ENCODE assay signal across 22 mouse cellular contexts in the genomic region with DNA sequence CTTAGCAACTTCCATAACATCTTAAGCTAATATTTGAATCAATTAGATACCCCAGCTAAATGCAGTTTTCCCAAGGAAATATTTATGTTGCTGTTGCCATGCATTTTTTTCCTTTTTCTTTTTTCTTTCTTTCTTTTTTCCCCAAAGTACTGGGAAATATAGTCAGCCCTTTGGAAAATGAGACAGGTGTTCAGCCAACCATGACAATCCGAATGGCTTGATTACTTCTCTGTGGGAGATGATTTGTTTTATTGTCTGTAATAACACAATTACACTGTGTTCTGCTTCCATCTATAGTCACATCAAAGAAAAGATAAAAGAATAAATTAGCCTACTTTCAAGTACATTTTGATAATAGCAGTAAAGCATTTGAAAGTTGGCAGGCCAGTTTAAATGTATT.
"Had no signal": no experiment of that assay in that cellular context is flagged by ENCODE, and none has a peak within 500 bp of the region (broad histone marks: within the 10 kb centered on the region; RNA-seq: fewer than 3 reads in every experiment).

No protein-coding gene starts in this region.

- H3K27ac ChIP-seq: kidney, embryonic 15.5 days; left cerebral cortex, adult 2 months; liver, embryonic 13.5 days; macrophage; midbrain, embryonic 12.5 days; midbrain, embryonic 15.5 days; neural tube, embryonic 13.5 days; stomach, postnatal 0 days had no signal

- H3K4me3 ChIP-seq: kidney, embryonic 15.5 days; left cerebral cortex, adult 2 months; liver, embryonic 13.5 days; megakaryocyte, embryonic 14.5 days; midbrain, embryonic 12.5 days; midbrain, embryonic 15.5 days; myocyte; neural tube, embryonic 13.5 days had no signal

- H3K27me3 ChIP-seq: kidney, embryonic 15.5 days; liver, embryonic 13.5 days; megakaryocyte, embryonic 14.5 days; midbrain, embryonic 12.5 days; midbrain, embryonic 15.5 days; neural tube, embryonic 13.5 days had no signal

- ATAC-seq: midbrain, embryonic 15.5 days had no signal

- H3K9me3 ChIP-seq: kidney, embryonic 15.5 days; liver, embryonic 13.5 days; megakaryocyte, embryonic 14.5 days; midbrain, embryonic 12.5 days had no signal

- DNase-seq: kidney, adult 8-10 months; kidney, postnatal 10 days; kidney, postnatal 36 days; layer of hippocampus, postnatal 36 days; liver, embryonic 13.5 days; lung, adult 2 months; lung, postnatal 14 days; right cerebral cortex, adult 18-20 months; right cerebral cortex, postnatal 14 days; right cerebral cortex, postnatal 4 days; thymus, adult 2 months; thymus, postnatal 14 days; thymus, postnatal 4 days had no signal

- H3K4me2 ChIP-seq: kidney, embryonic 15.5 days; liver, embryonic 13.5 days; midbrain, embryonic 12.5 days; midbrain, embryonic 15.5 days; neural tube, embryonic 13.5 days had no signal

- H3K36me3 ChIP-seq: kidney, embryonic 15.5 days; liver, embryonic 13.5 days; midbrain, embryonic 12.5 days; midbrain, embryonic 15.5 days; neural tube, embryonic 13.5 days had no signal

- H3K9ac ChIP-seq: kidney, embryonic 15.5 days; liver, embryonic 13.5 days; midbrain, embryonic 12.5 days; midbrain, embryonic 15.5 days; neural tube, embryonic 13.5 days had no signal

- H3K4me1 ChIP-seq: kidney, embryonic 15.5 days; liver, embryonic 13.5 days; megakaryocyte, embryonic 14.5 days; midbrain, embryonic 12.5 days; midbrain, embryonic 15.5 days; neural tube, embryonic 13.5 days had no signal
